Mouse (Mus musculus) C2C12 (cell line): ENCODE data around the gene Pmpca.

ENCODE experiments used
- CEBPB ChIP-seq: IDR thresholded peaks from one replicate; pipeline ENCODE4 v1.6.1; 2011; ENCODE audit warnings: low read depth, mild to moderate bottlenecking, control low read depth, moderate library complexity
- CTCF ChIP-seq: IDR thresholded peaks from one replicate; pipeline ENCODE4 v1.5.1; 2011; ENCODE audit not compliant: control insufficient read depth, insufficient read depth, insufficient read length
- FOSL1 ChIP-seq: IDR thresholded peaks from one replicate; pipeline ENCODE4 v1.8.0; 2011; ENCODE audit warnings: mild to moderate bottlenecking, low read length; ENCODE audit not compliant: poor library complexity, insufficient read depth, severe bottlenecking
- MAX ChIP-seq: IDR thresholded peaks from one replicate; pipeline ENCODE4 v1.6.1; 2011; ENCODE audit warnings: mild to moderate bottlenecking, control low read depth
- MYOD1 ChIP-seq: IDR thresholded peaks from one replicate; pipeline ENCODE4 v1.6.1; 2011; ENCODE audit warnings: low read depth; ENCODE audit not compliant: control insufficient read depth, insufficient read length
- MYOG ChIP-seq: IDR thresholded peaks from one replicate; pipeline ENCODE4 v1.6.1; 2011; ENCODE audit not compliant: control insufficient read depth, insufficient read length; ENCODE audit errors: extremely low read depth
- USF1 ChIP-seq: IDR thresholded peaks from one replicate; pipeline ENCODE4 v1.6.1; 2011; ENCODE audit warnings: low read depth, mild to moderate bottlenecking, control low read depth, moderate library complexity

DNA sequence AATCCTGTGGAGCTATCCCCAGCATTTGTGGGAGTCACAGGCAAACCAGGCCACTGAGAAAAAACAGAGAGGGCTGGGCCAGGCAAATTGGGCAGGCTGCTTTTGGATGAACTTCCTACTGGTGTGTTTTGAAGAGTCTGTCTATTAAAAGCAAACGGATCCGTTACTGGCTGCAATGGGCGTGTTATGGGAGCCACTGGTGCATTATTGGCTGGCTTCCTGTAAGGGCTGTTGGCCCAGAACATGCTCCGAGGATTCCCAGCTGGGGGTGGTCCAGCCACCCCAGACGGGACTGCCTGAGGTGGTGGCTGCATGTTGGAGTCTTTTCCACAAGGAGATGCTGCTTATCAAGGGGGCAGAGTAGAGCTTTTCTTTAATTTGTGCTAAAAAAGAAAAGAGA, 52.5 kb downstream of the Pmpca start:
- TF ChIP-seq CEBPB (no peak), MYOG (no peak), CTCF (no peak), MAX (no peak), USF1 (no peak), MYOD1 (no peak), FOSL1 (no peak)
